Mouse (Mus musculus) embryonic facial prominence, embryonic 10.5 days (tissue): Measurements from ENCODE around the gene Nepro. TPM values are rescaled to one million over a fixed set of nuclear protein-coding genes. Genes with fewer than 3 reads are reported as not detected.

Experiments
- DNase-seq: peaks from one replicate; pipeline ENCODE4 v3.0.0-alpha.2; 2017; ENCODE audit warnings: low spot score
- H3K27ac ChIP-seq: fragments of 300-500 bp; sonication (generic); replicated peaks from 2 replicates; pipeline ENCODE4 v1.5.1; 2016; ENCODE audit warnings: mild to moderate bottlenecking
- H3K27me3 ChIP-seq: fragments of 300-500 bp; sonication (generic); replicated peaks from 2 replicates; pipeline ENCODE4 v1.6.1; 2016; ENCODE audit warnings: low read depth, mild to moderate bottlenecking; ENCODE audit not compliant: poor library complexity, severe bottlenecking
- H3K36me3 ChIP-seq: fragments of 300-500 bp; sonication (generic); replicated peaks from 2 replicates; pipeline ENCODE4 v1.6.1; 2016; ENCODE audit warnings: mild to moderate bottlenecking, moderate library complexity
- H3K4me1 ChIP-seq: fragments of 300-500 bp; sonication (generic); 2 replicates; pipeline ENCODE4 v1.6.1; 2016
- H3K4me3 ChIP-seq: fragments of 300-500 bp; sonication (generic); 2 replicates; pipeline ENCODE4 v1.5.1; 2016; ENCODE audit warnings: mild to moderate bottlenecking, moderate library complexity
- H3K9me3 ChIP-seq: fragments of 300-500 bp; sonication (generic); 2 replicates; pipeline ENCODE4 v1.6.1; 2016; ENCODE audit warnings: mild to moderate bottlenecking
- WGBS: fragments of 180-500 bp; shearing (Covaris S2); methylation state at CpG from one replicate; pipeline ENCODE4 v1.1.7; 2016; 5-methylcytosine and 5-hydroxymethylcytosine counted together
- polyA plus RNA-seq: library from polyadenylated mRNA; unstranded; fragments of >200 nt; fragmentation: Nextera tagmentation; extraction: Ambion mirVana; gene quantifications from 2 replicates; pipeline ENCODE4 v1.2.1, GENCODE M21; 2016

Nepro gene
- polyA plus RNA-seq, 1 experiment from 2014 or later: 13.4 TPM

- WGBS: 71% methylated on average over 2 of the region's 2 CpGs
- Histone ChIP-seq H3K4me1 (peaks cover 46% of the 10 kb centered on the region), H3K9me3 (no peaks in the 10 kb centered on the region), H3K36me3 (no peaks in the 10 kb centered on the region), H3K27me3 (no peaks in the 10 kb centered on the region; the same call in 1 of the 2 replicates), H3K4me3 (no peak overlapping the region), H3K27ac (no peak overlapping the region)
- DNase-seq: no peak
Observed at GRCm38 (mm10) chr16:44691066-44691465, 33.0 kb upstream of the Nepro start.

DNA sequence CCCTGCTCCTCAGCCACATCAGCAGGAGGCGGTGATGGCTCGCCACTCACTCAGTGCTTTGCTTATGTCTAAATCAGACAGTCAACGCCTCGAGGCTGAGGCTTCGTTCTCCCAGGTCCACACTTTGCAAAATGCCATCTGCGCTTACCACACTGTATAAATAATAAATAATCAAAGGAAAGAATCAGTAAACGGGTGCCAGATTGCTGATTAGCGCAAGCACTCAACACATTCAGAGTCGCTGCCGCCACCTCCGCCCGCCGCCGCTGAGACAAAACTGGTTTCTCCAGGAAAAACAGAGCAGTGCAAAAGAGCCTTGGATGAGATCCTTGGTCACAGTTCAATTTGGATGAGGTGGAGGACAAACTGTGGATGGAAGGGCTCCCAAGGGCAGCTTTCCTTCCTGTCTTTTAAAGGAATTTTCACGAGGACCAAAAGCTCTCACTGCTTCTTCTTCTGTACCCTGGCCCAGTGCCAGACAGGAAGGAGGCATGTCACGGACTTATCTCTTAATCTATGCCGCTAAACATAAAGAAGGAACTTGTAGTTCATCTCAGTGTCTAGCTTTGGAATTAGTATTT is 32.5 kb upstream of the Nepro start:
- H3K4me1 ChIP-seq: peaks cover 47% of the 10 kb centered on the region
- no peak overlapping the region for H3K27ac ChIP-seq
- no peak for DNase-seq
- H3K9me3 ChIP-seq: no peaks in the 10 kb centered on the region
- no peaks in the 10 kb centered on the region; the same call in 1 of the 2 replicates for H3K27me3 ChIP-seq
- WGBS: 67% methylated on average over 17 of the region's 17 CpGs
- H3K4me3 ChIP-seq: no peak overlapping the region
- H3K36me3 ChIP-seq: no peaks in the 10 kb centered on the region

DNA sequence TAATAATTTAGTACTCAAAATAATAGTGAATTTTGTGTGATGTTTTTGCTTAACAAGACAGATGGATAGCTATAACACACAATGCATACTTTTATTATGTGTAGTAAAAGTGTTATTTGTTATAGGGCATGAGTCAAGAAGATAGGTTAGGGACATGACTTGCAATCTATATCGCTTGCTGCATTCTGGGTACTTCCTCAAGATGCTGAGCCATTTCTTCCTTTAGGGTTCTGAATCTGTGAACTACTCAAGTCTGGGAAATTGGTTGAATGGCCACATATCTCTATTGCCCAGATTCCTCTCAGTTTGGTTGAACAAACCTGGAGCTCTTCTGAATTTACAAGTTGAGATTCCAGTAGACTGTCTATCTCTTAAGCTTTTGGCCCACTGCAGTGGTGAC is 31.6 kb upstream of the Nepro start:
- Histone ChIP-seq H3K36me3 (no peaks in the 10 kb centered on the region), H3K27ac (no peak overlapping the region), H3K27me3 (no peaks in the 10 kb centered on the region; the same call in 1 of the 2 replicates), H3K9me3 (no peaks in the 10 kb centered on the region), H3K4me3 (no peak overlapping the region), H3K4me1 (peaks cover 38% of the 10 kb centered on the region)
- DNase-seq: no peak
- 91% methylated on average over 1 of the region's 1 CpGs for WGBS

- WGBS: 67% methylated on average over 6 of the region's 6 CpGs
- no peak for DNase-seq
- Histone ChIP-seq H3K4me3 (no peak overlapping the region), H3K9me3 (no peaks in the 10 kb centered on the region), H3K27ac (no peak overlapping the region), H3K36me3 (no peaks in the 10 kb centered on the region), H3K4me1 (peaks cover 26% of the 10 kb centered on the region), H3K27me3 (no peaks in the 10 kb centered on the region; the same call in 1 of the 2 replicates)
Observed at GRCm38 (mm10) chr16:44693695-44694094, 30.4 kb upstream of the Nepro start.

DNA sequence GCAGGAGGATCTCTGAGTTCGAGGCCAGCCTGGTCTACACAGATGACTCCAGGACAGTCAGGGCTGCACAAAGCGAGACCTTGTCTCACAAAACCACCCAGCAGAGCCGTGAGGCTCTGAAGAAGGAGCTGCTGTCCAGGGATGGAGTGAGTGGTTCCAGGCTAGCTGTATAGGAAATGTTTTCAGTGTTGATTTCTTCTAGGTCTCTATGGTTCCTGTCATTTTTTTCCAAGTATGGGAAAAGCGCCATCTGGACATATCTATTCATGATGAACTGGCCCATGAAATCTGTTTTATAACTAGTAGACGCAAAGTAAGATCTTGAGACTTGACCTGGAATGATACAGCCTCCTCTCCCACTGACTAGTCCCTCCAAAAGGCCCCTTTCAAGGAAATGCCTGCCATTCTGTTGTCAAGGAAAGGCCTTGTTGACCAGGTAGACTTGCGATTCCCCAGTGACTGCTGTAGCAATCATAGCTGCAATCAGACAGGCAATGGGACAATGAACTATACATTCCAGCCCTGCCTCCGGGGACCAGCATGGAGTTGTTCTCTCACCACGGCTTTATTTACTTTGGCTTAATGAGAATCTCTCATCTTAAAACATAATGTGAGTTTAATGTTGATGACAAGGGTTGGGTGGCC is 28.8 kb upstream of the Nepro start:
- DNase-seq: no peak
- 79% methylated on average over 8 of the region's 8 CpGs for WGBS
- Histone ChIP-seq H3K4me3 (no peak overlapping the region), H3K36me3 (no peaks in the 10 kb centered on the region), H3K27me3 (no peaks in the 10 kb centered on the region; the same call in 1 of the 2 replicates), H3K27ac (peak overlapping the region; percentile 67), H3K4me1 (peaks cover 17% of the 10 kb centered on the region), H3K9me3 (no peaks in the 10 kb centered on the region)

GRCm38 (mm10) chr16:44695859-44696620 is 28.1 kb upstream of the Nepro start:
- Histone ChIP-seq H3K4me1 (peaks cover 17% of the 10 kb centered on the region), H3K27ac (peak overlapping the region; percentile 67), H3K4me3 (no peak overlapping the region), H3K36me3 (no peaks in the 10 kb centered on the region), H3K27me3 (no peaks in the 10 kb centered on the region; the same call in 1 of the 2 replicates), H3K9me3 (no peaks in the 10 kb centered on the region)
- 40% methylated on average over 12 of the region's 12 CpGs for WGBS
- DNase-seq: peak; percentile 52

- no peaks in the 10 kb centered on the region for H3K36me3 ChIP-seq
- WGBS: 93% methylated on average over 5 of the region's 5 CpGs
- H3K4me1 ChIP-seq: peaks cover 17% of the 10 kb centered on the region
- no peaks in the 10 kb centered on the region for H3K27me3 ChIP-seq
- H3K4me3 ChIP-seq: no peak overlapping the region
- H3K9me3 ChIP-seq: no peaks in the 10 kb centered on the region
- no peak overlapping the region for H3K27ac ChIP-seq
- DNase-seq: no peak
Observed at GRCm38 (mm10) chr16:44697473-44698205, 26.5 kb upstream of the Nepro start.

GRCm38 (mm10) chr16:44701155-44701554 is 22.9 kb upstream of the Nepro start:
- WGBS: 91% methylated on average over 3 of the region's 3 CpGs
- no peaks in the 10 kb centered on the region for H3K36me3 ChIP-seq

GRCm38 (mm10) chr16:44702272-44702671 is 21.8 kb upstream of the Nepro start:
- DNase-seq: no peak
- 74% methylated on average over 5 of the region's 5 CpGs for WGBS
- Histone ChIP-seq H3K4me3 (no peak overlapping the region), H3K27ac (no peak overlapping the region), H3K27me3 (no peaks in the 10 kb centered on the region), H3K4me1 (peaks cover 28% of the 10 kb centered on the region), H3K36me3 (no peaks in the 10 kb centered on the region), H3K9me3 (no peaks in the 10 kb centered on the region)

More at GRCm38 (mm10) chr16:44701155-44701554, 22.9 kb upstream of the Nepro start:
- Histone ChIP-seq H3K4me3 (no peak overlapping the region), H3K4me1 (peaks cover 31% of the 10 kb centered on the region), H3K27ac (no peak overlapping the region), H3K9me3 (no peaks in the 10 kb centered on the region), H3K27me3 (no peaks in the 10 kb centered on the region)
- DNase-seq: no peak

DNA sequence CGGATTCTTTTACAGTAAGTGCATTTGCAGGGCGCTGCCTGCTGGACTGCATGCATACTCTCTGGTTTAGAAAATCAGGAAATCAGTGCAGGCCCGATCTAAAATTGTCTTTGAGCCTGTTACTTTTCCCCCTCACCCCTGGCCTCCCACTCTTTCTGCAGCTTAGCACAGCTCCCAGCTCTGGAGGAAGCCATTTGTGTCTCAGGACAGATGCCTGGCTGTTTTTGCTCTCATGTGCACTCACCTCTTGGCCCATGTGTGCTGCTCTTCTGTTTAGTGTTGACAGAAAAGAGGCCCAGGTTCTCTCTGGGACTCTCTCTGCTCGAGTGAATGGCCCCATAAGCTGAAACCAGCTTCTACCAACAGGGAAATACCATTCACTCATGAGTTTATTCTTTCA is 20.6 kb upstream of the Nepro start:
- peaks cover 28% of the 10 kb centered on the region for H3K4me1 ChIP-seq
- H3K4me3 ChIP-seq: no peak overlapping the region
- DNase-seq: no peak
- WGBS: 64% methylated on average over 4 of the region's 4 CpGs
- no peaks in the 10 kb centered on the region for H3K9me3 ChIP-seq
- H3K27ac ChIP-seq: peak overlapping the region; percentile 69
- H3K36me3 ChIP-seq: no peaks in the 10 kb centered on the region
- H3K27me3 ChIP-seq: no peaks in the 10 kb centered on the region

DNA sequence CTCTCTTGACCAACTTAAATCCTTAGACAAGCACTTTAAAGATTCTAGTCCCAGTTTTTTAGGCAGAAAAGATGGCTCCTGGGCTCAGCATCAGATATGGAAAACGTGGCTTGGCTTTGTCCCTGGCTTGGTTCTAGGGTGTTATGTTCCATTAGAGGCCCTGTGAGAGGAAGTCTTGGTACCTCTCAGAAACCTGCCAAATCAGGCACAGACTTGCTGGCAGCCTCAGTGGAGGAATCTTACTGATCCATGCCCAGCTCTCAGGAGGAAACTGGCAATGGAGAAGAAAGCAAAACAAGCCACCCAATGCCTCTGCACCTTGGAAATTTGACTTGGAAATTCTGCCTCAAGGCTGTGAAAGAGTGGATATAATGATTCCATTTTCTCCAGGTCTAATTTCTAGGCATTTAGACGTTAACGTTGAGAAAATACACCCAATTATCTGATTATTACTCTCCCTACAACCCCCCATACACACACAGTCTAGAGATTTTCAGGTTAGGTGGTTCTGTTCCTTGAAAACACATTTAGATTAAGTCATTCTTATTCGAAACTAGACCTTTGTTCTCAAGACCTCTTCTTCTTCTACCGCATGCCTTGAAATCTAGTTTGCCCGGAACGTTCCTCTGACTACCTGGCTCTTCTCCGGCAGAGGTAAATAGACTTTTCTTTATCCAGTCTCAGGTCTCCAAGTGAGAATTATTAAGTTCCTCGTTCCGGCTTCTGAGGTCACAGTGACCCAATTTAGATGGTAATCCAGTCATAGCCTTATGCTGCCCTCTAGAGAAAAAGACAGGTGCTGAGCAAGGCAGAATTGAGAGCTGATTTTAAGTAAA is 7.6 kb upstream of the Nepro start:
- WGBS: 44% methylated on average over 10 of the region's 10 CpGs

More for the DNA sequence above, 7.6 kb upstream of the Nepro start:
- DNase-seq: peak; percentile 32
- peaks cover 15% of the 10 kb centered on the region for H3K36me3 ChIP-seq
- no peaks in the 10 kb centered on the region for H3K9me3 ChIP-seq
- peaks cover 10% of the 10 kb centered on the region for H3K4me1 ChIP-seq
- H3K4me3 ChIP-seq: no peak overlapping the region
- H3K27me3 ChIP-seq: no peaks in the 10 kb centered on the region
- H3K27ac ChIP-seq: peak overlapping the region; percentile 61
